Mouse (Mus musculus): ENCODE measurements around the gene Elf4.
"Not testable (repeated sequence)": the region's sequence is repeated elsewhere in the genome, so short reads cannot be mapped to it uniquely, and the experiment has no call there.

Elf4 gene

DNA sequence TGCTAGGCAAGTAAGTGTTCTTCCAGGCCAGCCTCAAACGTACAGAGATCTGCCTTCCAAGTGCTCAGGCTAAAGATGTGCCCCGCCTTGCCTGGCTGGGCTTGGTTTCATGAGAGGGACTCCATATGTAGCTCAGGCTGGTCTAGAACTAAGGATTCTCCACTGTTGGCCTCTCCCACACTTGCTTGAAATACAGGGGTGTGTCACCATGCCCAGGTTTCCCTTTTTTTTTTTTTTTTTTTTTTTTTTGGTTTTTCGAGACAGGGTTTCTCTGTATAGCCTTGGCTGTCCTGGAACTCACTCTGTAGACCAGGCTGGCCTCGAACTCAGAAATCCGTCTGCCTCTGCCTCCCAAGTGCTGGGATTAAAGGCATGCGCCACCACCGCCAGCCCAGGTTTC is 26.9 kb downstream of the Elf4 start:
- not testable (repeated sequence) for DNase-seq (ENCODE audit: low spot score)

DNA sequence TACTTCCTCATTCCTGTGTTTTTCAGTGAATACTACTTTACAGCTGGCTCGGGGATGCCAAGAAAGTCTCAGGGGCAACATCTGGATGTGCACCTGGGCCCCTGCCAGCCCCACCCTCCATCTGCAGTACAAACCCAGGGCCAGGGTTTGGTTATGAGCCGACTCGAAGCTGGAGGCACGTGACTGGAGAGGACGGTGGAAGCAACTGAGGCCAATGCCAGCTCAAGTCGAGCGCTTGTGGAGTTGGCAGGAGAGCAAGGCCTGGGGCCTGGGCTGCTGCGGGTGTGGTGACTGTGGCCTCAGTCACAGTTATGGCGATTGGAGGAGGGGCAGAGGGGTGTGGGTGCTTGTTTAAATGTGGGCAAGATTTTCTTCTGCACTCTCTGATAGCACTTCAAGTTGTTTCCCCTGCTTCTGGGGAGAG is 27.4 kb downstream of the Elf4 start:
- DNase-seq (ENCODE audit: low spot score) = no peak

DNA sequence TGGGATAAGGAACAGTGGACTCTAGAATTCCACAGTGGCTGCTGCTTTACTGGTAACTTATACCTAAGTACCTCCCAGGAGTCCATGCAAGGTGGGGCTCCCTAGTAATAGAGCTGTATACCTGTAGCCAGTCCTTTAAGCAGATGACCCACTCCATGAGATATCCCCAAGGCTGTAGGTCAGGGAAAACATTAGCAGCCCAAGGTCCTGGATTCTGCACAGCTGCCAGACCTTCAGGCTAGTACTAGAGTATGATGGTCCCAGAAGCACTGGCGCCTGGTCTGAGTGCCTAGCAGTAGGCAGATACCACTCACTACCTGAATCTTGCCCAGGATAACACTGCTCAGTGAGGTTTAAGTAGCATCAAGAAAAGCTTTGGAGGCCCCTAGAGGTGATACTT is 28.7 kb downstream of the Elf4 start:
- DNase-seq (ENCODE audit: low spot score) = no peak

DNA sequence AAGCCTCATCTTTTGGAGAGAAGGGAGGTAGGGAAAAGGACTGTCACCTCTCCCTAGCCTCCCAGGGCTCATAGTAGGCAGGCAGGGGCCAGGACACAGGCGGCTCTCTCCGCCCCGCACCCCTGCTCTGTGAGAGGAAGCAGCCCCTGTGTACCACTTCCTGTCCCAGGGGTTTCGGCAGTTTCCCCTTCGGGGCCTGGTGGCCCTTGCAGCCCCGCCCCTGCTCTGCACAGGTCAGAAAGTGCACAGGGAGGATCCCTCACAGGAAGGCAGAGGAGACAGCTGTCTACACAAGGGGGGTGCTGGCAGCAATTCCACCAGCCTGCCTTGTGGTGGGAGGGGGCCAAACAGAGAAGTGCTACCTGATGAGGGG is 29.4 kb downstream of the Elf4 start:
- no peak for DNase-seq (ENCODE audit: low spot score)

DNA sequence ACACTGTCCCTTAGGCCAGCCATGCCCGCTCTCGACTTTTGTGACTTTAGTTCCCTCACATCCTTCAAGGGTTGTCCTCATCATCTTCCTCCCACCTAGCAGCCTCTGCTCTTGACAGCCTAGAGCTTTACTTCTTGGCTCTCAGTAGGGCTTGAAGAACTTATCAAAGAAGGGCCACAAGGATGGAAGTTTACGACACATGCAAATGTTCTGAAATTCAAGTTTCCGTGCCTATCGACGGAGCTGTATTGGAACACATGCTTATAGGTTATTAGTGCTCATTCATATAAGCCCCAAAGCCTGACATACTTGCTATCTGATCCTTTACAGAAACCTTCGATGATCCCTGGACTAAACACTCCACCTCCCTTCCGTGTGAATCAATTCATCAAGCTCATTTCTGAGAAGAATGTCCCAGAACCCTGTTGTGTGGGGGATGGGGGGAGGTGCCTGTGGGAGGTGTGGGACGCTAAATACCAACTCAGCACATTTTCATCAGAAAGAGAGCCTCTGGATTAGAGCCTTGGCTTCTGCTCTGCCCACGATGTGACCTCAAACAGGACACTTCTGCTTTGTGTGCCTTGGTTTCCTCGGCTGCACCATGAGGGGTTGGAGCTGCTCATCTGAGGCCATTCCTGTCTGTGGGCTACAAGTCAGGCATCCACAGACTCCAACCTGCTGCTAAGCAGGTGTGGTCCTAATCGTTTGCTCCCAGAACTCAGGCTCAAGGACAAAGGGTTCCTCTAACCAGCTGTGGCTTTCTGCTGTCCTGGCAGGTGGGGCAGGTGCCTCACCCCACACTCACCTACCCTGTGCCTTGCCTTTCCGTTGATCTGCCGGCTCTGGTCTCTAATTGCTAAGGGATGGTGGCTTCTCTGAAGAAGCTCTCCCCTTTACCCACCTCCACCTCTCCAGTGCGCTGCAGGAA is 30.1 kb downstream of the Elf4 start:
- no peak for DNase-seq (ENCODE audit: low spot score)

DNA sequence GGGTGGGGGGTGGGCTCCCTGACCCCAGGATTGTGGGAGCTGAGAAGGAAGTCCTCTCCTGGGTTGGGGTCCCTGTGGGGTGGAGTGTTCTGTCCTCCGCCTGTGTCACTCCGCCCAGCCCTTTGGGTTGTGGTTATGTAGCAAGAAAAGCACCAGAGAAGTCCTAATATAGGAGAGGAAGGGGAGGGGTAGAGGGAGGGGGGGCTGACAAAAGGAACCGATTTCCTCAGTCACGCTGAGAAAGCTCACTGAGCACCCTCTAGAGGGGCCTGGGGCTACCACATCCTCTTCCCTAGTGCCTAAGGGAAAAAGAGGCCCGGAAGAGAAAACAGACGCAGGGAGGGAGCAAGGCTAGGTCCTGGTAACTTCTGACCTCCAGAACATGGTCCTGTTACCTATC is 33.4 kb downstream of the Elf4 start:
- no peak for DNase-seq (ENCODE audit: low spot score)

DNA sequence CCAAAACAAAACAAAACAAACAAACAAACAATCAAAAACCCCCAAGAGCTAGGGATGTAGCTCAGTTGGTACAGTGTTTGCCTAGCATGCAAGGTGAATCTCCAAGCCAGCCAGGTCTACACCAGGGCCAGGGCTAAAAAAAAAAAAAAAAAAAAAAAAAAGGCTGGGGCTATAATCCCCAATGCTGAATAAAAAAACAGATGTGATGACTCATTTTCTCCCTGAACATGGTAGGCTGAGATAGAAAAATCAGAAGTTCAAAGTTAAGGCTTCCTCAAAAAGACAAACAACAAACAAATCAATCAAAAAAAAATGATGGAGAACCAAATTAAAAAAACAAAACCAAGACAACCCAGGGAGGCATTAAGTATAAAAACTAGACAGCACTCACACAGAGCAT is 33.8 kb downstream of the Elf4 start:
- no peak for DNase-seq (ENCODE audit: low spot score)

DNA sequence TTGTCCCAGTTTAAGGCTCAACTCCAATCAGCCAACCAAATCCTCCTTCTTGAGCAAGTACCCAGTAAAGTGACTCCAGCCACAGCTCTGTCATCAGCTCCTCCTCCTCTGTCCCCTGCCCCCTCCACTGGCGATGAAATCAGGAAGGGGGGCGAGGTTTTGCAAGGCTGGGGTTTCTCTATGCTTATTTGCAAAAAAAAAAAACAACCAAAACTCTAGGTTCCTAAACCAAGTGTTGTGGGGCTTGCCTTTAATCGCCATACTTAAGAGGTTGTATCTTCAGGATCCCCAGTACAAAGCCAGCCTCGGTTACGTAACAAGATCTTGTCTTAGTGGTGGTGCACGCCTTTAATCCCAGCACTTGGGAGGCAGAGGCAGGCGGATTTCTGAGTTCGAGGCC is 34.3 kb downstream of the Elf4 start:
- DNase-seq (ENCODE audit: low spot score) = no peak

DNA sequence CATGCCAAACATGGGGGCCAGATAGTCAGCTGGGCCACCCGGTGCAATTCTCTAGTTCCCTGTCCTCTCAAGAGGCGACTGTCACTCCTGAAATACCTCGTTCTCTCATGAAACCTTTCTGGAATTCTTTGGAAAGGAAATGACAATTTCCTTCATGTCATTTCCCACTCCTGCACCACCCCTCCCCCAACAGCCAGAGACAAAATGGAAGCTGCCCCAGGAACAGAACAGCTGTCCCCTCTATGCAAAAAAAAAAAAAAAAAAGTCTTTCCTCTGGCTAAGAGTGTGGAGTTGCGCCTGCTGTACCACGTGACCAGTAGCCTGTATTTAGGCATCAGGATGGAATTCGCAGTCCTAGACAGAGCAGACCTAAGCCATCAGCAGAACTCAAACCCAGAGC is 34.7 kb downstream of the Elf4 start:
- no peak for DNase-seq (ENCODE audit: low spot score)

DNA sequence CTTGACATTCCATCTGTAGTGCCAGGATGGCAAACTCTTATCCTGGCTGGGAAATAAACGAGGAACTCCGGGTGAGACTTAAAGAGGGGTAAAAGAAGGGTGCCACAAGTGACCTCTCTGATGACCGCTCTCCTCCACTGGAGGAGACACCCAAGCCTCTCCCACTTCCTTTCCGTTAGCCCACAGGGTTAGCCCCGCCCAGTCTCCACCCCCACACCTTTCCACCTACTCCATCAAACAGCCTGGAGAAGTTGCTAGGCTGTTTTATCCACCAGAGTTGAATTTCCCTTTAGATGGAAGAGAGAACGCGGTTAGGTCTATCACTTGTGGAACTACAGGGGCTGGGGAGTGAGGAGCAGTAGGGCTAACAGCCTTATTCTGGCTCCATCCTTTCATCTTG is 37.7 kb downstream of the Elf4 start:
- no peak for DNase-seq (ENCODE audit: low spot score)

DNA sequence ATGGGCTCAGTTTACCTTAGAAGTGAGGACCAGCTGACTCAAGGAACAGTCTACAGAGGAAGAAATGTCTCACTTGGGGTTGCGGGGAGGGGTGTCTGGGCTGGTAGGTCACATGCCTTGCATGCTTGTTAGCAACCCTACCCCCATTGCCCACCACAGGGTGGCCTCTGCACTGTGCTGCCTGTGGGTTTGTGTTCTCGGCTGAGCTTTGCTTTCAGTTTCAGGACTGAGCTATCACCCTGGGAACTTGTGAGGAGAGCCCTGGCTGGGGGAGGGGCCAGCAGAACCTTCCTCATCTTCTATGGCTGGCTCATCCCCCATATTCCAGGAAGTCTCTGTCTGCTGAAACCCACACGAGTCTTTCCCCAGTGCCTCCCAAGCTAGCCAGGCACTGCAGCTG is 38.3 kb downstream of the Elf4 start:
- DNase-seq (ENCODE audit: low spot score) = no peak

DNA sequence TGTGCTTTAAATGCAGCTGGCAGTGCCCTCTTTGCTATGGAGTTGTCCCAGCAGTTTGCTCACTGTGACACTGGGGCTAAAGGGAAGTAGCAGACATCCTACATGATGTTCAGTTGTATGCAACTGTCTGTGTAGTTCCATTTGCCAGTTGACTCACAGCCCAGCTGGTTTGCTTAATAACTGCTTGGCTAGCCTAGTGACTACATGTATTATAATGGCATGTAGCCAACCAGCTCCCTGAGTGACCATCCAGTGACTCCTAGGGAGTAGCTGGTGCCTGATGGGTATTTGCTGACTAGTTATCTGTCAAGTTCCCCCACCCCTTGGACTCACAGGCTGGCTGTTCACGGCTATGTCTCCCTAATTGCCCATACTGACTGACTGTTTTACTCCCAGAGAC is 39.3 kb downstream of the Elf4 start:
- no peak for DNase-seq (ENCODE audit: low spot score)

DNA sequence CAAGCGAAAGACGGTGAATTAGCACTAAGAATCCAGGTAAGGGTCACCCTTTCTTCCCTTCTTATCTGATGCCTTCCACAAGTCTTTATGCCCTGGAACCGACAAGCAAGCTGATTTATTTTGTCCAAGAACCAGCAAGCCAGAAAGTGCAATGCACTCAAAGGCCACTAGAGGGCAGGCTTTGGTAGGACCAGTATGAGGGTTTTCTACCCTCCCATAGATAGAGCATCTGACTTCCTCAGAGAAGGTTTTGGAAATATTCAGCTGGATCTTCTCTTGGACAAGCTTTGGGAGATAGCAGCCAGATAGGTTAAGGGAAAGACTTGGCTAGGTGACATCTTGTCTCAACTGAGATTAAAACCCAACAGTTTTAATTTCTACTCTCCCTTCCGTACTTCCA is 39.9 kb downstream of the Elf4 start:
- DNase-seq (ENCODE audit: low spot score) = peak; percentile 84

DNA sequence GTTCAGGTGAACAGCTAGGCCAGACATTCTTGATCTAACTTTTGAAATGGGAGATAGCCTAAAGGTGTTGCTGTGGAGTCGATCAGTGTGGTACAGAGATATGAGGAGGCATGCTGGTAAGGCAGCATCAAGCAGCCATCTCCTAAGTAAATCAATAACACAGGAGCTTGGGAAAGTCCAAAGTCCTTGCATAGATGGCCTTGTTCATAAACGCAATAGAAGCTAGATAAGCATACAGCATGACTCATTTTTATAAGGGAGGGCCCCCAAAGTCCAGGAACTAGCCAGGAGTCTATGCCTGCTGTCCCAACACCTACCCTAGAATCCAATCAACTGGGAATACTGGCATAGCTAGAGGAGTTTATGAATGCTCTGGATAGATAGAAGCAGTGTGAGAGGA is 44.5 kb downstream of the Elf4 start:
- no peak for DNase-seq (ENCODE audit: low spot score)

DNA sequence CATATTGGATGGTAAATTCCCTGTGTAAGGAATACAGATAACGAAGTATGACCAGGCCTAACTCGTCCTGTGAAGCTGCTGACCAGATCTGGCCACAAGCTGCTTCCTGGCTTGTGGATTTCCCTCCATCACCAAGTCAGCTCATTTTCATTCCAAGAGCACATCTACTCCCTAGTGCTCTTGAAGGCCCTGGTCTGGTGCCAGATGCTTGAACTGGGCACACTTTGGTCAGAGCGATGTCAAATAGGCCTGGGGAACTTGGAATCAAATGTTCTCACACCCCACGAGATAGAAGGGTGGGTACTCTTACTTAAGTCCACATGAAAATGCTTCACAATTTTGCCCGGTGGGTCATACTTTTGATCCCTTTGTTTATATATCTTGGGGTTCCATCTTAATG is 48.6 kb downstream of the Elf4 start:
- no peak for DNase-seq (ENCODE audit: low spot score)

DNA sequence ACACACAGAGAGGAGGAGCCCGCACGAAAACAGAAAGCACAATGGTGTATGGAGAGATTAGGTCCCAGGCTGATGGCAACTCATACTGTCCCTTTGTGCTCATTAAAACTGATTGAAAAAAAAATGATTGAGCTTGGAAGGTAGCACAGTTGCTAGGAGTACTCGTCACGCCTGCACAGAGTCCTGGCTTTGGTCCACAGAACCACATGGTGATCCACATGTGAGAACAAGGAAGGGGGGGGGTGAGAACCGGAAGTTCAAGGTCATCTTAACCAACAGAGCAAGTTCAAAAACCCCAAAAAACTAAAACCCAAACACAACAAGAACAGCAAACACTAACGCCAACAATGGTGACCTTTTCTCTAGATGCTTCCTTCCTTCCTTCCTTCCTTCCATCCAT is 50.3 kb downstream of the Elf4 start:
- no peak for DNase-seq (ENCODE audit: low spot score)

DNA sequence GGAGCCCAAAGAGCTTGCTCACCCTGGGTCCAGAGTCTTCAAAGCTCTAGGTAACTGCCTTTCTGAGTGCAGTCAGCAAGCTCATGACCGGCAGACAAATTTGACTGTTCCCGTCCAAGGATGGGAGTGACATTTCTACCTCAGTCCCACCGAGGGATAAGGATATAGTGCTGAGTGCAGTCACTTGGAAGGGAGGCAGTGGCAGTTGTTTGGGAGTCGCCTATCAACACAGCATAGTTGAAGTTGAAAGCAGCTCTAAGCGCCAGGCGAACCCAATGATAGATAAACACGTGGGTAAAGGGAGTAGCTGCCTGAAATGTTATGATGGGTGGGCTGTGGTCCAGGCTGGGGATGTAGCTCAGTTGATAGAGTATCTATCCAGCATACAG is 52.5 kb downstream of the Elf4 start:
- DNase-seq (ENCODE audit: low spot score) = no peak

DNA sequence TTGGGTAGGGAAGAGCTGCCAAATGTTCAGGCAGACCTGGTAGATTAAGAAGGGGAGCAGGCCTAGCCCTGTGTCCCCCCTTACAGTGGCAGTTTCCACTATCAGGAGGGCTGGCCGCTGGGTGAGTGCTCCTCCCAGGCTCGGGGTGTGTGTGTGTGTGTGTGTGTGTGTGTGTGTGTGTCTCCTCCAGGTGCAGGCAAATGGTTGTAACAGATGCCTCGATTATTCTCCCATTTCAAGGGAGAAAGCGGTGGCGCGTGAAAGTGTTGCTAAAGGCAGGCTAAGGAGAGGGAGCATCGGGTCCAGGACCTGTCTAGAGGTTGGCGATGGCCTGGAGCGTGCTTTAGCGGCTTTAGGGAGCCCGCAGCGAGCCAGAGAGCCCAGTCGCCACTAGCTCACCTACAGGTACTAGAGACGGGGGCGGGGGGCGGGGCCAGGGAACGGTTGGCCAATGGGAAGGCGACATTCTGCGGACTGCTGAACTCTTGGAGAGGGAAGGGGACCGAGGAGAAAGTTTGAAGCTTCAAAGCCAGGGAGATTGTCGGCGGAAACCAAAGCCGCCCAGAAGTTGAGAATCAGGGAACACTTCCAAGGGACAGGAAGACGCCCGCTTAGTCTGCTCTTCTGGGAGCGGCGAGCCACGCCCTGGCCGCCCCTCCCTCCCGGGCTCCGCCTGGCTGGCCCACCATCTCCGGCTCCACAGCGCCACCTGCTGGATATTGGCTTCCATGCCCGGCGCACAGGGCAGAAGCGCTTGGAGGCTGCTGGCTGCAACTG is 53.1 kb downstream of the Elf4 start:
- DNase-seq (ENCODE audit: low spot score) = peak; percentile 86

DNA sequence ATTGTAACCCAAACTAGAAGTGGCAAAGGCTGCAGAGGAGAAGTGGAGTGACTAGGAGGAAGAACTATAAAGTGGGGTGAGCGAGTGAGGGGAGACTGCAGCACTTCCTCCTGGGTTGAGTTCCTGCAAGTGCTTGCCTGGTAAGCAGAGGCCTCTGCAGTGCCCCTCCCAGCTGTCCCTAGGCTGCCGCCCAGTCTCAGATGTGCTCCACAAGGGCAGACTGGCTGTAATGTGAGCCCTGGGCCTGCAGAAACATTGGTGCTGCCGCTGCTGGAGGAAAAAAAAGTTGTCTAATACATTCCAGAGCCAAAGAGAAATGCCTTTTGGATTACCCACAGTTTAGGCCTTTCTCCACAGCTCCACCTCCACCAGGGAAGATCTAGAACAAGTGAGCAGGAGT is 57.8 kb downstream of the Elf4 start:
- no peak for DNase-seq (ENCODE audit: low spot score)

DNA sequence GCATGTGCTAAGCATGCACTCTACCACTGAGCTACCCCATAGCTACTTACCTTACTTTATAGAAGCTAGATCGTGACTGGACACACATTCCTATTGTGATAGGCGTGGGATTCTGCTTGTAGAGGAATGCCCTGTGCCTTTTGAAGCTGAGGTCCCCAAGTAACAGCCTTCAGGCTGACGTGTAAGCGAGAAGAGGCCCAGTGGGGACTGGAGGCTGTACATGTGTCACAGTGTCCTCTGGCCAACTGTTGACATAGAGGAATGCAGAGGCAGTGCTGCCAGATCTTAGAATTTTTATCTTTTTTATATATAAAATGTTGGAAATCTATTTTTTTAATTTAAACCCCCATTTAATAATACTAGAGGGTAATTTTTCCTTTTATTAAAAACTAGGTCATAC is 62.9 kb downstream of the Elf4 start:
- no peak for DNase-seq (ENCODE audit: low spot score)

DNA sequence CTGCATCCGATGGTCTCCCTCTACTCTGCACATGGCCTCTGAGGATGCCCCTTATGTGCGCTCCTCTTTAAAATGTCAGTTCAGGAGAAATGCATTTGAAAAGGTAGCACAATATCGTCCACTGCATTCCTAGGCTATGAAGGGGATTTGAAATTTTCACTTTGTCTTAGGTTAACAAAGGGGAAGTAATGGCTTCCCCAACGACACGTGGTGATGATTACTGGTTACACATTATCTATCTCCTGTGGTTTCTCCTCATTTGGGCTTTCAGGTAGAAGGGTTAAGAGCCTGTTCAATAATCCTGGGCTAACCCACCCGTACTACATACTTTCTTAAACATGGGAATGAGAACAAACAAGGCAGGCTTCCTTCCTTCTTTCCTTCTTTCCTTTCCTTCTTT is 73.6 kb downstream of the Elf4 start:
- DNase-seq (ENCODE audit: low spot score) = no peak

DNA sequence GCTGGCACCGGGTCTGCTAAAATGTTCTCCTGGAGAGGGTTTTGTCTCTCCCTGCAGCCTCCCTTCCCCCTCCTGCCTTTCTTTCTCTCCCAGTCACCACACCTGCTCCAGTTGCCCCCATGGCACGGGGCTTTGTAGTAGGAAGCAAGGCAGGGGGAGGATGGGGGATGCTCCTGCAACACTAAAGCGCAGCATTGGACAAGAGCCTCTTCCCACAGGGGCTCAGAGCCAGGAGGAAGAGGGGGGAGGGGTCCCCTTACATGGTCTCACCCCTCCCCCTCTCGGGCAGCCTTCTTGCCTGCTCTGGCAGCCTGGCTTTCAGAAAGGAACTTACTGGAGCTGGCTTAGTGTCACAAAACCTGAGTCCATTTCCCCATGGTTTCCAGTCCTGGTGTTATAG is 77.0 kb downstream of the Elf4 start:
- no peak for DNase-seq (ENCODE audit: low spot score)

DNA sequence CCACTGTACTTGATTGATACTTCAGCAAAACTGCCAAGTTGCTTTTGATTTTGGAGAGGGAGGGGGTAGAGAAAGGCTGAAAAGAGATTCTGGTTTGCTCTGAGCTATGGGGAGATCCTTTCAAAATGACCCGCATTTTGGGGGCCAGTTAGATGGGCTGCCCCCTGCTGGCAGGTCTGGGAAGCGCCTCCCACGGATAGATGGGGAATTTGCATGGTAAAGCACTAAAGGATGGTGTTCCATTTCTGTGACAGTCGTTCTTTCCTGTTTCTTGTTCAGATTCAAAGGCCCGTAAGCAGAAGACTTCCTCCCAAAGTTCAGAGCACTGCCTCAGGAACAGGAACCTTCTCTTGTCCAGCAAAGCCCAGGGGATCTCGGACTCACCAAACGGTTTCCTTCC is 79.3 kb downstream of the Elf4 start:
- DNase-seq (ENCODE audit: low spot score) = peak; percentile 59

DNA sequence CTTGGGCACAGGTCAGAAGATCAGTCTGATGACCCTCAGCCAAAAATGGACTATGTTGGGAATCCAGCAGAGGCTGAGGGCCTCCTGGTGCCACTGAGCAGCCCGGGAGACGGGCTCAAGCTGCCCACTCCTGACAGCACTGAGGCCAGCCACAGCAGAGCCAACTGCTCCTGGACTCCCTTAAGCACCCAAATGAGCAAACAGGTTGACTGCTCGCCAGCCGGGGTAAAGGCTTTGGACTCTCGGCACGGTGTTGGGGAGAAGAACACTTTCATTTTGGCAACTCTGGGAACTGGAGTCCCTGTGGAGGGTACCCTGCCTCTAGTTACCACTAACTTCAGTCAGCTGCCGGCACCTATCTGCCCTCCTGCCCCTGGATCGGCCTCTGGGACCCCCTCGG is 95.1 kb downstream of the Elf4 start:
- no peak for DNase-seq (ENCODE audit: low spot score)
